Mouse (Mus musculus): ENCODE data around the gene AC124108.1.

- TF ChIP-seq POLR2A (IDR thresholded peaks at IDR 0.05; ENCODE audit: control insufficient read depth, low read depth, low read length) (no peak), CTCF (IDR thresholded peaks at IDR 0.05; ENCODE audit: control insufficient read depth, insufficient read depth, insufficient replicate concordance, low read depth, low read length) (no peak)
Observed at GRCm38 (mm10) chr1:132186303-132186702, 5.0 kb upstream of the AC124108.1 start.

All from testis, adult 2 months (tissue).